Mouse (Mus musculus) heart, embryonic 10.5 days (tissue): Measurements from ENCODE around the gene Ier5. TPM values are rescaled to one million over a fixed set of nuclear protein-coding genes. Genes with fewer than 3 reads are reported as not detected.

Source experiments
- DNase-seq: peaks from one replicate; pipeline ENCODE4 v3.0.0-alpha.2; 2017; ENCODE audit warnings: low spot score
- H3K27ac ChIP-seq: fragments of 300-500 bp; sonication (generic); 2 replicates; pipeline ENCODE4 v1.5.1; 2016; ENCODE audit warnings: mild to moderate bottlenecking
- H3K27me3 ChIP-seq: fragments of 300-500 bp; sonication (generic); 2 replicates; pipeline ENCODE4 v1.6.1; 2016; ENCODE audit warnings: mild to moderate bottlenecking; ENCODE audit not compliant: poor library complexity, insufficient read depth, severe bottlenecking
- H3K36me3 ChIP-seq: fragments of 300-500 bp; sonication (generic); 2 replicates; pipeline ENCODE4 v1.6.1; 2016; ENCODE audit warnings: mild to moderate bottlenecking, moderate library complexity
- H3K4me1 ChIP-seq: fragments of 300-500 bp; sonication (generic); 2 replicates; pipeline ENCODE4 v1.6.1; 2016; ENCODE audit warnings: mild to moderate bottlenecking
- H3K4me3 ChIP-seq: fragments of 300-500 bp; sonication (generic); 2 replicates; pipeline ENCODE4 v1.5.1; 2016; ENCODE audit warnings: mild to moderate bottlenecking, moderate library complexity
- H3K9me3 ChIP-seq: fragments of 300-500 bp; sonication (generic); 2 replicates; pipeline ENCODE4 v1.6.1; 2016; ENCODE audit warnings: mild to moderate bottlenecking, moderate library complexity
- WGBS: fragments of 180-500 bp; shearing (Covaris S2); methylation state at CpG from one replicate; pipeline ENCODE4 v1.1.7; 2016; 5-methylcytosine and 5-hydroxymethylcytosine counted together
- polyA plus RNA-seq: library from polyadenylated mRNA; unstranded; fragments of >200 nt; fragmentation: Nextera tagmentation; extraction: Ambion mirVana; gene quantifications from 2 replicates; pipeline ENCODE4 v1.2.1, GENCODE M21; 2016

The Ier5 gene
- polyA plus RNA-seq, 1 experiment from 2014 or later, result 8.6 TPM

DNA sequence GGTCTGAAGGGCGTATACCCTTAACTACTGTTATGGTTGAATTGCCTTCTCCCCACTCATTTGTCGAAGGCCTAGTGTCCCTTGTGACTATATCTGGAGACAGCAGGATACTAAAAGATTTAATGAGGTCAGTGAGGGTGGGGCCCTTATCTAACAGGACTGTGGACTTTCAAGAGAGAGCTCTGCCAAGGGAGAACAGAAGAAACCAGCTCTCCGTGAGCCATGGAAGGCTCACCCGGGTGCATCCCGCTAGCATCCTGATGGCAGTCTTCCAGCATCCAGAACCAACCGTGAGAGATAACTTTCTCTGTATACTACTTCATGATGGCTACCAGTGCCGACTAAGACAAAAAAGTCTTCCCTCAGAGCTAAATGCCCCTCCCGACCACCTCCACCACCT, 14.6 kb downstream of the Ier5 start:
- Histone ChIP-seq H3K9me3 (no peaks in the 10 kb centered on the region), H3K4me3 (no peak overlapping the region), H3K27ac (peak overlapping the region; percentile 69), H3K4me1 (peaks cover 69% of the 10 kb centered on the region), H3K27me3 (no peaks in the 10 kb centered on the region), H3K36me3 (no peaks in the 10 kb centered on the region)
- WGBS, result 35% methylated on average over 8 of the region's 8 CpGs
- DNase-seq, result no peak

DNA sequence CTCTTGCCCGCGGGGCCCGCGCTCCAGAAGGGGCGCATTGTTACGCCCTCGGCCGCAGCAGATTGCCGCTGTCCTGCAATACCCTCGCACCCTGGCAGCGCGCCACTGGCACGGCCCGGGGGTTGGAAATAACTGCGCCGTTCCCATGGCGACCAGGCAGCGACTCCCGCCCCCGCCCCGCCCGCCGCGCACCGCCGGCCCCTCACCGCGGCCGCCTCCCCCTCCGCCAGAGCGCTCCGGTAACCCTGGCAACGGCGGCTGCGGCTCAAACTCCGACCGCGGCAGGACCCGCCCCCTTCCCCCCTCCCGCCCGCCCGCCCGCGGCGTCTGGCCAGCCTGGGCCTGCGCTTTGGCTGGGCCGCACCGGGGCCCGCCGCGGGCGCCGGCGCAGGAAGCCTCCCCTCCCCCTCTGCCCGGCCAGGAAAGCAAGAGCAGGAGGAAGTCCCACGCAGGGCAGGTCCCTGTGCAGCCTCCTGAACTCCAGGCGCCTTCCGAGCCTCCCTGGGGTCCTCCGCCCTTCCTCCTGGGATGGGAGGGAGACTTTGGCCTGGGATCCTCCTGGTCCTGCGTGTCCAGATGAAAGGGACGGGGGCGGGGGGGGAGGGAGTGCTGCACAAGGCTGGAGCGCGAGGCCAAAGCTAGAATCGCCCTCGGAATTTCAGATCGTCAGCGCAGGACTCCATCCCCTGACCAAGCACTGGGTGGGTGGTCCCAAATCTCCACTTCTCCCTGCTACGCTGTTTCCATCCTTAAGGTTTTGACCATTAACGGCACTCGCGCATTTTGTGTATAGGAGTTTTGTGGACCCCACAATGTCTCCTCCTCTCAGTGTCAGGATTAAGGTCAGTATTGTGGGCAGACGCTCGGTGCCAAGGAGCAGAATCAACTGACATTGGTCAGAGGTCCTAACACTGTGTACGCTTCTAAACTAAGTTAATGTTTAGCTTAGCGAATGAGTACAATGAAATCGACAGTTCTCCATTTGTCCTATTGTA, 15.9 kb downstream of the Ier5 start:
- peak; percentile 96 for DNase-seq

DNA sequence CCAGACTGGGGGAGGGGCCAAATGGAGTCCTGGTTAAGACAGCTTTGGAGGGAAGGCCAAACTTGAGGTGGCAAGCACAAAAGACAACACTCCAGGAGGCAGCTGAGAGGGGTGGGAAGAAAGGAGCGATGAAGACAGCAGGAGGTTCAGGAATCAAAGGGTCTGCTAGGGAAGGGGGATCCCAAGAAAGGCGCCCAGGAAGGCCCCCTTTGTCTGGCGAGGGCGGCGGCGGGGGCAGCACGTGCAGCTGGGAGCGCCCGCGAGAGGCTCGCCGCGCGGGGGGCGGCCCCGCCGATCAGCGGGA, 16.5 kb downstream of the Ier5 start:
- Histone ChIP-seq H3K9me3 (no peaks in the 10 kb centered on the region), H3K4me1 (peaks cover 57% of the 10 kb centered on the region)

More for the DNA sequence above, 15.9 kb downstream of the Ier5 start:
- no peaks in the 10 kb centered on the region for H3K9me3 ChIP-seq
- WGBS, result under 1% methylated on average over 73 of the region's 77 CpGs
- H3K4me1 ChIP-seq, result peaks cover 57% of the 10 kb centered on the region
- H3K27ac ChIP-seq, result peak overlapping the region; percentile 97
- H3K36me3 ChIP-seq, result no peaks in the 10 kb centered on the region
- H3K27me3 ChIP-seq, result no peaks in the 10 kb centered on the region
- H3K4me3 ChIP-seq, result peak overlapping the region; percentile 68

DNA sequence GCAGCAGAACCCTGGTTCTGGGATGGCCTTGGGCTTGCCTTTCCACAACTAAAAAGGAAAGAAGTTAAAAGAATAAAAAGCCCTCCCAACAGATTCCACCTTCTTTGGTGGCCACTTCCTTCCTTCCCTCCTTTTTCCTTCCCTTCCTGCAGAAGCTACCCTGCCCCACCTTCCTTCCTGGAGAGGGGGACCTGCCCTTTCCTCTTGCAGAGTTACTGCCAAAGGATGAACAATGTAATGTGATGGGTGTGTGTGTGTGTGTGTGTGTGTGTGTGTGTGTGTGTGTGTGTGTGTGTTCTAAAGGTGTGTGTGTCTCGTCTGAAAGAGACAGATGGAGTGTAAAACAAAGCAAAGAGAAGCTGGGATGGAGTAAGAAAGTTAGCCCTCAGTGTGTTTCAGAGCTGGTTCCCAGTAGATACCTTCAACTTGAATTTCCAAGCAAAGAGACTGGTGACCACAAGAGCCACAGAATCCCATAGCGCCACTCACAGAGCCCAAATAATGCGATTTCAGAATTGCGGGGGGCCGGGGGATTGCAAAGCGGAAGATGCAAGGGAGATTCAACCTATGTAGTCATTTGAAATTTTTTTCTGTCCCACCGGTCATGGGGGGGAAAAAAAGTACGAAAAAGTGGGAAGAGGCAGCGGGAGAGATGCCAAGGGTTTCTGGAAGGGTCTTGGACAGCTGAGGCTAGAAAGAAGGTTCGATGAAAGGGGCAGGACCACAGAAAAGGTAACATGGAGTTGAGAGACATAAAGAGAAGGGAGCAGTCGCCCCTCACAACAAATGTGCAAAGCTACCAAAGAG, 17.1 kb downstream of the Ier5 start:
- DNase-seq, result no peak

More for the DNA sequence above, 16.5 kb downstream of the Ier5 start:
- Histone ChIP-seq H3K27ac (peak overlapping the region; percentile 97), H3K4me3 (peak overlapping the region; percentile 68), H3K27me3 (no peaks in the 10 kb centered on the region), H3K36me3 (no peaks in the 10 kb centered on the region)
- under 1% methylated on average over 18 of the region's 18 CpGs for WGBS
- DNase-seq, result peak; percentile 83

DNA sequence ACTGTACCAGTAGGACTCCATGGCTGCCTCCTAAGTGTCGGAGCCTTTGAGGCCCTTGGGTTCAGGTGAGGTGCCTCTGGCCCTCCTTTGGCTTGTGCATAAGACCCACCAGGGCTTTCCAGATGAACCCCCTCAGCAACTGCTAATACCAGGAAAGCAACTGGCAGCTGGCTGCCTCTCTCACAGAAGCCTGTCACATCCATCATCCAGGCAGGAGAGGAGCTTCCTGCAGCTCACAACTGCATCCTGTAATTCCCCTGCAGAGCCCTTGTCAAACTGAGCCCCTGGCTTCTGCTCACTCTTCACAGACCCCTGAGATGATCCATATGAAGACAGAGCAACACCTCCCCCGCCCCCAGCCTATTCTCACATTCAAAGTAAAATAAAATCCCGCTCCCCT, 21.8 kb downstream of the Ier5 start:
- Histone ChIP-seq H3K4me3 (no peak overlapping the region), H3K4me1 (peaks cover 45% of the 10 kb centered on the region), H3K27ac (peak overlapping the region; percentile 17), H3K27me3 (0 out of 2 replicates have a peak, but pooled peaks cover 21% of the 10 kb centered on the region), H3K9me3 (no peaks in the 10 kb centered on the region), H3K36me3 (no peaks in the 10 kb centered on the region)
- WGBS, result 50% methylated on average over 3 of the region's 3 CpGs
- no peak for DNase-seq

More for the DNA sequence above, 17.1 kb downstream of the Ier5 start:
- Histone ChIP-seq H3K4me1 (peaks cover 62% of the 10 kb centered on the region), H3K36me3 (no peaks in the 10 kb centered on the region), H3K4me3 (peak overlapping the region; percentile 68), H3K27me3 (no peaks in the 10 kb centered on the region), H3K27ac (peak overlapping the region; percentile 97), H3K9me3 (no peaks in the 10 kb centered on the region)
- 15% methylated on average over 11 of the region's 11 CpGs for WGBS

DNA sequence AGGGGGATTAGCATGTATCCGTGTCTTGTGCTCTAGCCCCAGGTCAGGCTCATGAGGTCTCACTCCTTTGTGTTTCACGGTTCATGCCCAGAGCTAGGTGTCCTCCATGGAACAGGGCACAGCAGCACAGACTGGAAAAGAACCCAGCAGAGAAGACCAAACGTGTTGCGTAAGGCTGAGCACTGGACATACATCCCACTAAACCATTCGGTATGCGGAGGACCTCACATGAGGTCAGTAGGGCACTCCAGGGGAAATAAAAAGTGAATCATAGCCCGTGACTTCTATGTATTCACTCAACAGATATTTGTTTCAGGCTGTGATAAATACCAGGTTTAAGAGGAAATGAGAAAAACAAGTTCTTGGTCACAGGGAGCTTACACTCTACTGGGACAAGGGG, 23.6 kb downstream of the Ier5 start:
- WGBS, result 84% methylated on average over 7 of the region's 7 CpGs
- H3K27ac ChIP-seq, result no peak overlapping the region
- no peaks in the 10 kb centered on the region for H3K36me3 ChIP-seq
- H3K9me3 ChIP-seq, result no peaks in the 10 kb centered on the region
- H3K4me3 ChIP-seq, result no peak overlapping the region
- DNase-seq, result no peak
- peaks cover 46% of the 10 kb centered on the region for H3K4me1 ChIP-seq
- H3K27me3 ChIP-seq, result 0 out of 2 replicates have a peak, but pooled peaks cover 21% of the 10 kb centered on the region

DNA sequence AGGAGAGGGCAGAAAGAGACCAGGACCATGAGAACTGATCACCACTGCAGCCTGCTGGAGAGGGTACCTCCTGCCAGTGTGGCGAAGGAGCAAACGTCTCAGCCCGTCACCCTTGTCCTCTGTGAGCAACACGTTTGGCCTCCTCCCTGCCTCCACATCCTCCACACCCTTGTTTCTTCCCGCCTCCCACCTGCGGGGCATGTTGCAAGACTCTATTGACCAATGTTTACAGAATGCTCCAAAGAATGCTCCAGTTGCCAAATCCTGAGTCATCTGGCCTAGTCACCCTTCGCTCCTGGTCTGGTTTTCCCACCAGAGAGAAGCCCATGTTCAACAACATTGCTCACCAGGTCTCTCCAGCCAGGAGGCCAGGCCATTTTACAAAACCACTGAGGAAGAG, 24.6 kb downstream of the Ier5 start:
- Histone ChIP-seq H3K4me1 (peaks cover 49% of the 10 kb centered on the region), H3K4me3 (no peak overlapping the region), H3K36me3 (no peaks in the 10 kb centered on the region), H3K9me3 (no peaks in the 10 kb centered on the region), H3K27ac (peak overlapping the region; percentile 3; the same call in 1 of the 2 replicates), H3K27me3 (0 out of 2 replicates have a peak, but pooled peaks cover 21% of the 10 kb centered on the region)
- no peak for DNase-seq
- WGBS, result 73% methylated on average over 7 of the region's 7 CpGs

DNA sequence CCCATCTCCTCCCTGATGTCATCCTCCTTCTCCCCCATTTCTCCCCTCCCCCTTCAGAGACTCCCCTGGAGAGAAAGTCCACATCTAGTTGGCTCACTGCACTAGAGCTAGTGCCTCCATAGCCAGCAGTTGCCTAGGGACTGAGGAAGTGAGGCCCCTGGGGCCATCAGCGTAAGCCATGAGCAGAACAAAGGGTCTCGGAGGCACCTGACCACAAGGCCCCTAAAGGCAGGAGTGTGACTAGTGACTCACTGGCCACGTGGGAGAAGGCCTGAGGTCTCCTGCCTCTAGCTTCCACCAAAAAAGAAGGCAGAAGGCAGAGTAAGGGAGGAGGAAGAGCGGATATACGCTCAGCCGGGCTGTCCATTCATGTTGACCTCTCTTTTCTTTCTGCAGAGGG, 25.5 kb downstream of the Ier5 start:
- H3K4me1 ChIP-seq, result peaks cover 56% of the 10 kb centered on the region
- no peak for DNase-seq
- no peak overlapping the region for H3K4me3 ChIP-seq
- 70% methylated on average over 6 of the region's 6 CpGs for WGBS
- no peaks in the 10 kb centered on the region for H3K9me3 ChIP-seq
- no peak overlapping the region for H3K27ac ChIP-seq
- H3K36me3 ChIP-seq, result no peaks in the 10 kb centered on the region
- 0 out of 2 replicates have a peak, but pooled peaks cover 21% of the 10 kb centered on the region for H3K27me3 ChIP-seq

DNA sequence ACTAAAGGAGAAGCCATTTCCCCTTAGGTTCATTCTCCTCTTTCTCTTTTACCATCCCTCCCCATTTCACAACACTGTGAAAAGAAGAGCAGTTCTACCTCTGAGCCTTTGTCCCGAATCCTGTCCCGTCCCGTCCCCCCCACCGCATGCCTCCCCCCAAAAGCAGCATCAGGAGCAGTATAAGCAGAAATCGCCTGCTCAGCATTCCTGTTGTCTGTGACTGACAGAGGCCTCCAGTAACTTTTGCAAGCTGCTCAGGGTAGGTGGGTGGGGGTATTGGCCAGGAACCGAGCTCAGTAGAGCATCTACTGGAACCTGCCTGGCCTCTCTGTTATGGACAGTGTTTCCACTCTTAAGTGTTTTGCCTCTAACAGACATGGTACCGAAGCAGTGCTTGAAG, 26.3 kb downstream of the Ier5 start:
- peaks cover 57% of the 10 kb centered on the region for H3K4me1 ChIP-seq
- WGBS, result 20% methylated on average over 7 of the region's 7 CpGs
- H3K9me3 ChIP-seq, result no peaks in the 10 kb centered on the region

DNA sequence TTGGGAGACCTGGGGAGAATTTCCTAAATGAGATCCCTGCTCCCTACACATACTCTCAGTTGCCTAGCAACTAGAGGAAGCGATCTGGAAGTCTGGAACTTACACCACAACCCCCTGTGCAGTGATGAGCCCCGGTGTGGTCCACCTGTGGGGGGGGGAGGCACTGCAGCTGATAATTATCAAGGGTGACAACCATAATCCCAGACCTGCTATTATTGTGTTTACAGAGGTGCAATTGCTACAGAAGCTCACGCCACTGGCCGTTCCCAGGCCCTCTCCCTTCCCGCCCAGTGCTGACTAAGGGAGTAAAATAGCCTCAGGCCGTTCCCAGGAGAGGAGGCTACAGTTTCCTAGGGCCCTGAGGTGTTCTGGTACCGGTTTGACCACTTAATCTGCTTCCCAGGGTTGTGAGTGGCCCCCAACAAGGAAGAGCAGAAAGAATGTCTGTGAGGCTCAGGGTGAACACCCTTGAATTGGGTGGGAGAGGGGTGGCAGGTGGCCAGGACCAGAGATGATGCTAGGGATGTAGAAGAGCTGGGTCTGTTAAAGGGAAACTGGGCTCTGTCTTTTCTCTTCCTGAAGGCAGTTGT, 28.1 kb downstream of the Ier5 start:
- H3K4me3 ChIP-seq, result no peak overlapping the region
- 39% methylated on average over 7 of the region's 7 CpGs for WGBS

More for the DNA sequence above, 26.3 kb downstream of the Ier5 start:
- no peaks in the 10 kb centered on the region for H3K36me3 ChIP-seq
- H3K27me3 ChIP-seq, result 0 out of 2 replicates have a peak, but pooled peaks cover 21% of the 10 kb centered on the region
- H3K27ac ChIP-seq, result 0 out of 2 replicates have a peak overlapping the region, but pooled peaks have one; percentile 2
- no peak for DNase-seq
- H3K4me3 ChIP-seq, result no peak overlapping the region

DNA sequence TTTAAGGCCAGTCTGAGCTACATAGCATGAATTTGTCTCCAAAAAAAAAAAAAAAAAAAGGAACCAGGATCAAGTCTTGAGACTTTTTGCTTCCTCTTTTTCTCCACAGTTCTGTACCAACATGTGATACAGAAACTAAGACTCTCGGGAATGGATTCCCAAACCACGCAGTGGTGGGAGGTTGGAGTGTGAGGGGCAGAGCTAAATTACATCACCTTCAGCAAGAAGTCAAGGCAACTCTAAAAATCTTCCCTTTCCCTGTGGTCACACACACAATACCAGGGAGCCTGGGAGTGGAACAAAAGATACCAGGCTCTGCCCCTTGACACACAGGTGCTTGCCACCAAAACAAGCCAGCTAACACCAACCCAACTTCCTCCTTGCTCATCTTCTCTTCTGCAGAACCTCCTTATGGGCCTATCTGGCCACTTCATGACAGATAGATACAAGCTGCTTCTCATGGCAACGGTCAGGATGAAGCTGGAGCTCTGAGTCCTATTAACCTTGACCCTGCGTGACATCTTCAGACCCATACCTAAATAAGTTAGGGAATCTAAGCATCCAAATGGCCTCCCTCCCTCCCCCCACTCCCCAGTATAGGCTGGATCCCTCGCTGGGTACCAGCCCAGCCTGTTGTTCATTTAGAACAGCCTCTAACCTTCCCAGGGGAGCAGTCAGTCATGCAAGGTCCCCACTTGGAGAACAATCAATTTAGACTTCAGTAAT, 28.7 kb downstream of the Ier5 start:
- DNase-seq, result no peak
- H3K9me3 ChIP-seq, result no peaks in the 10 kb centered on the region
- 61% methylated on average over 5 of the region's 5 CpGs for WGBS
- H3K4me1 ChIP-seq, result peaks cover 46% of the 10 kb centered on the region
- no peak overlapping the region for H3K27ac ChIP-seq
- H3K27me3 ChIP-seq, result 0 out of 2 replicates have a peak, but pooled peaks cover 14% of the 10 kb centered on the region
- H3K36me3 ChIP-seq, result no peaks in the 10 kb centered on the region
- H3K4me3 ChIP-seq, result no peak overlapping the region

More for the DNA sequence above, 28.1 kb downstream of the Ier5 start:
- Histone ChIP-seq H3K27me3 (0 out of 2 replicates have a peak, but pooled peaks cover 17% of the 10 kb centered on the region), H3K4me1 (peaks cover 46% of the 10 kb centered on the region), H3K27ac (peak overlapping the region; percentile 3; the same call in 1 of the 2 replicates), H3K36me3 (no peaks in the 10 kb centered on the region), H3K9me3 (no peaks in the 10 kb centered on the region)
- DNase-seq, result no peak

DNA sequence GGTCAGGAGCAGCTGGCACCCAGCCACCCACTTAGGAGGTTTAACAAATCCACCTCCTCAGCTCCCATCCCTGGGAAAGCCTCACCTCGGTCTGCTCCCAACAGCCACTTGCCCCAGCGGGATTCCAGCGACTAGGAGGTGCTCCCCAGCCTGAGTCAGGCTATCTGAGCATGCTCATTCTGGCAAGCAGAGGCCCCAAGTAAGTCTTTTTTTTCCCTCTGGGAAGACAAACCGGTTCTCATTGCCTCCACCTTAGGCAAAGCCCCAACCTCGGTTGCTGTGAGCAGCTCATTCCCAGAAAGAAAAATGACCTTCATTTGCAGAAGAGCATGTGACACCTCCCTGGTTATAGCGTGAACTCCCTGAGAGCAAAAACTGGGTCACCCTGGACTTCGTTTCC, 29.7 kb downstream of the Ier5 start:
- Histone ChIP-seq H3K27ac (no peak overlapping the region), H3K9me3 (no peaks in the 10 kb centered on the region), H3K36me3 (no peaks in the 10 kb centered on the region), H3K27me3 (0 out of 2 replicates have a peak, but pooled peaks cover 9% of the 10 kb centered on the region), H3K4me1 (peaks cover 54% of the 10 kb centered on the region), H3K4me3 (no peak overlapping the region)
- DNase-seq, result no peak
- 47% methylated on average over 7 of the region's 7 CpGs for WGBS
